Mouse (Mus musculus) small intestine, adult 10 weeks (tissue): ENCODE results near the gene Fam71e2. TPM values are rescaled to one million over a fixed set of nuclear protein-coding genes. Genes with fewer than 3 reads are reported as not detected.

Experiments used
- polyA plus RNA-seq: library from polyadenylated mRNA; stranded (reverse); fragments of 350-450 nt; fragmentation: Illumina TruSeq; extraction: RNeasy Lipid Tissue Mini Kit (QIAGEN cat#74804); gene quantifications from one replicate; pipeline ENCODE4 v1.2.3, GENCODE M21; 2014; ENCODE audit warnings: low replicate concordance

Fam71e2 gene
- not detected for polyA plus RNA-seq

GRCm38 (mm10) chr7:4771202-4771601 is at the start of gene Fam71e2:
TSS of gene Fam71e2 (minus strand) at chr7:4771302.

GRCm38 (mm10) chr7:4812303-4813104 is 41.4 kb upstream of the Fam71e2 start, which contains the start of gene Ube2s:
TSS of gene Ube2s (minus strand) at chr7:4812590.

GRCm38 (mm10) chr7:4792278-4793212 is 21.4 kb upstream of the Fam71e2 start, which contains the start of gene Rpl28:
TSS of gene Rpl28 (plus strand) at chr7:4792874.

GRCm38 (mm10) chr7:4789436-4789935 is 18.4 kb upstream of the Fam71e2 start, which contains the start of gene Tmem238:
TSS of gene Tmem238 (minus strand) at chr7:4789656.

GRCm38 (mm10) chr7:4782759-4783158 is 11.7 kb upstream of the Fam71e2 start, which contains the start of the genes Il11 and Tmem190:
TSS of gene Il11 (minus strand) at chr7:4782859.
TSS of gene Tmem190 (plus strand) at chr7:4782937.

GRCm38 (mm10) chr7:4752821-4753570 is 18.1 kb downstream of the Fam71e2 start, which contains the start of gene Cox6b2:
TSS of gene Cox6b2 (minus strand) at chr7:4753094.

GRCm38 (mm10) chr7:4739544-4740275 is 31.4 kb downstream of the Fam71e2 start, which contains the start of gene Kmt5c:
TSS of gene Kmt5c (plus strand) at chr7:4740115.

GRCm38 (mm10) chr7:4725169-4725568 is 45.9 kb downstream of the Fam71e2 start, which contains the start of gene Tmem150b:
TSS of gene Tmem150b (minus strand) at chr7:4725249.

Other genes with a start within 250 kb of the Fam71e2 start
- not detected for gene Tnni3, start 247.1 kb downstream of the Fam71e2 start, polyA plus RNA-seq
- not detected for gene Dnaaf3, start 238.8 kb downstream of the Fam71e2 start, polyA plus RNA-seq
- 1.1 TPM for gene Syt5, start 223.8 kb downstream of the Fam71e2 start, polyA plus RNA-seq
- gene Ptprh, start 167.3 kb downstream of the Fam71e2 start, polyA plus RNA-seq = 19.6 TPM
- 28.1 TPM for gene Tmem86b, start 139.9 kb downstream of the Fam71e2 start, polyA plus RNA-seq
- 11.5 TPM for gene Ppp6r1, start 112.3 kb downstream of the Fam71e2 start, polyA plus RNA-seq
- gene Hspbp1, start 86.2 kb downstream of the Fam71e2 start, polyA plus RNA-seq = not detected
- not detected for gene Brsk1, start 80.7 kb downstream of the Fam71e2 start, polyA plus RNA-seq
- 4.2 TPM for gene Tmem150b, start 46.1 kb downstream of the Fam71e2 start, polyA plus RNA-seq
- gene Kmt5c, start 31.2 kb downstream of the Fam71e2 start, polyA plus RNA-seq = 2.5 TPM
- not detected for gene Cox6b2, start 18.2 kb downstream of the Fam71e2 start, polyA plus RNA-seq
- not detected for gene Il11, start 11.6 kb upstream of the Fam71e2 start, polyA plus RNA-seq
- not detected for gene Tmem190, start 11.6 kb upstream of the Fam71e2 start, polyA plus RNA-seq
- 1.0 TPM for gene Tmem238, start 18.4 kb upstream of the Fam71e2 start, polyA plus RNA-seq
- 4.2 TPM for gene Rpl28, start 21.6 kb upstream of the Fam71e2 start, polyA plus RNA-seq
- gene Ube2s, start 41.3 kb upstream of the Fam71e2 start, polyA plus RNA-seq = 2.9 TPM
- 0.19 TPM for gene Shisa7, start 73.4 kb upstream of the Fam71e2 start, polyA plus RNA-seq
- 0.97 TPM for gene Isoc2b, start 99.0 kb upstream of the Fam71e2 start, polyA plus RNA-seq
- gene Isoc2a, start 105.9 kb upstream of the Fam71e2 start, polyA plus RNA-seq = 0.85 TPM
- not detected for gene Gm36210, start 135.2 kb upstream of the Fam71e2 start, polyA plus RNA-seq
- gene Zfp628, start 143.9 kb upstream of the Fam71e2 start, polyA plus RNA-seq = not detected
- gene Nat14, start 150.7 kb upstream of the Fam71e2 start, polyA plus RNA-seq = 0.59 TPM
- not detected for gene Ssc5d, start 154.5 kb upstream of the Fam71e2 start, polyA plus RNA-seq
- not detected for gene Sbk2, start 193.1 kb upstream of the Fam71e2 start, polyA plus RNA-seq
- not detected for gene Sbk3, start 199.9 kb upstream of the Fam71e2 start, polyA plus RNA-seq
- 8.2 TPM for gene Zfp579, start 224.9 kb upstream of the Fam71e2 start, polyA plus RNA-seq
- not detected for gene Zfp524, start 243.1 kb upstream of the Fam71e2 start, polyA plus RNA-seq
- 9.3 TPM for gene Fiz1, start 243.4 kb upstream of the Fam71e2 start, polyA plus RNA-seq
- gene Gm44973, start 244.2 kb upstream of the Fam71e2 start, polyA plus RNA-seq = 0.48 TPM
- gene Zfp865, start 249.1 kb upstream of the Fam71e2 start, polyA plus RNA-seq = 3.4 TPM
- gene Ccdc106, start 249.3 kb upstream of the Fam71e2 start, polyA plus RNA-seq = not detected